Comparison of ENCODE assay signal across 8 mouse cellular contexts in genomic region chr9:62810543-62811515, GRCm38 (mm10). TPM values are rescaled to one million over a fixed set of nuclear protein-coding genes. Genes with fewer than 3 reads are reported as not detected.
DNase-seq lines count a peak whose midpoint lies in the region; ATAC-seq and TF ChIP-seq lines count a peak whose summit lies in the region.

No protein-coding gene starts in this region.

- H3K4me1 ChIP-seq in heart, embryonic 12.5 days (replicated peaks) = peaks cover 21% of the 10 kb centered on the region
- H3K4me1 ChIP-seq in heart, embryonic 15.5 days (replicated peaks) = peaks cover 31% of the 10 kb centered on the region
- peaks cover 6% of the 10 kb centered on the region for H3K4me1 ChIP-seq in liver, adult 2 months (ENCODE audit: control insufficient read depth, insufficient read depth, low read length)

- peak overlapping the region; percentile 96 for H3K4me3 ChIP-seq in heart, embryonic 12.5 days
- H3K4me3 ChIP-seq in heart, embryonic 15.5 days = peak overlapping the region; percentile 85
- peak overlapping the region; percentile 83 for H3K4me3 ChIP-seq in liver, adult 2 months (ENCODE audit: insufficient read depth, low read depth, low read length)

- peak overlapping the region; percentile 90 for H3K27ac ChIP-seq in heart, embryonic 12.5 days (ENCODE audit: poor library complexity, severe bottlenecking)
- peak overlapping the region; percentile 98 for H3K27ac ChIP-seq in heart, embryonic 15.5 days
- no peak overlapping the region; the same call in none of the 2 replicates for H3K27ac ChIP-seq in liver, adult 2 months (replicated peaks; ENCODE audit: insufficient read depth, low read depth, low read length)

- intact Hi-C loops in heart, postnatal 14 days (cut with DNase I) = no loop called here

- DNase-seq in heart, postnatal 14 days = no peak
- DNase-seq in CD4-positive, CD25-positive, alpha-beta regulatory T cell, adult 2 months (ENCODE audit: low read depth, low spot score) = peak; percentile 69
- peak; percentile 51 to 67 for DNase-seq in cerebellum, postnatal 4 days (ENCODE audit: low spot score in 2 of 2)
- peak; percentile 36 for DNase-seq in liver, adult 2 months (ENCODE audit: extremely low read depth, low read depth, low spot score)
- DNase-seq in adrenal gland, adult 8-10 months = no peak

- no peaks in the 10 kb centered on the region for H3K9me3 ChIP-seq in heart, embryonic 12.5 days (replicated peaks)
- no peaks in the 10 kb centered on the region for H3K9me3 ChIP-seq in heart, embryonic 15.5 days (replicated peaks)

- TF ChIP-seq CTCF in liver, adult 2 months (IDR thresholded peaks at IDR 0.05; ENCODE audit: low read depth, low read length) = peak; percentile 1; the same call in 1 of the 2 replicates

- WGBS in heart, embryonic 12.5 days = 0% methylated on average over 58 of the region's 58 CpGs
- under 1% methylated on average over 58 of the region's 58 CpGs for WGBS in heart, embryonic 15.5 days
- under 1% methylated on average over 58 of the region's 58 CpGs for WGBS in liver, adult 2 months

- no peak for TF ChIP-seq POLR2A in liver, adult 2 months (IDR thresholded peaks at IDR 0.05; ENCODE audit: extremely low read depth, insufficient read depth, low read length)

- H3K4me2 ChIP-seq in heart, embryonic 12.5 days = peak overlapping the region; percentile 98
- H3K4me2 ChIP-seq in heart, embryonic 15.5 days = peak overlapping the region; percentile 84

- peak; percentile 54 for ATAC-seq in heart, embryonic 12.5 days (ENCODE audit: insufficient number of reproducible peaks, low FRiP score)
- ATAC-seq in heart, embryonic 15.5 days (replicated peaks; ENCODE audit: insufficient number of reproducible peaks, insufficient read depth, low FRiP score, low read depth) = peak; percentile 50
- peak; percentile 38; the same call in 1 of the 2 replicates for ATAC-seq in neutrophil, adult 5-6 weeks (ENCODE audit: extremely low read depth, insufficient number of reproducible peaks, low FRiP score, poor library complexity, severe bottlenecking)

- H3K36me3 ChIP-seq in heart, embryonic 12.5 days = no peaks in the 10 kb centered on the region
- H3K36me3 ChIP-seq in heart, embryonic 15.5 days = no peaks in the 10 kb centered on the region
- H3K36me3 ChIP-seq in liver, adult 2 months (ENCODE audit: control insufficient read depth, insufficient read depth, low read length) = no peaks in the 10 kb centered on the region

- peak overlapping the region; percentile 96 for H3K9ac ChIP-seq in heart, embryonic 12.5 days
- peak overlapping the region; percentile 93 for H3K9ac ChIP-seq in heart, embryonic 15.5 days
- peak overlapping the region; percentile 76 for H3K9ac ChIP-seq in liver, adult 2 months (ENCODE audit: low read depth, low read length)

- H3K27me3 ChIP-seq in heart, embryonic 12.5 days (replicated peaks) = no peaks in the 10 kb centered on the region
- no peaks in the 10 kb centered on the region for H3K27me3 ChIP-seq in heart, embryonic 15.5 days
- no peaks in the 10 kb centered on the region for H3K27me3 ChIP-seq in liver, adult 2 months (ENCODE audit: control insufficient read depth, insufficient read depth, low read length)

- H3K79me2 ChIP-seq in liver, adult 2 months (ENCODE audit: control insufficient read depth, insufficient read depth, low read length) = peaks cover 24% of the 10 kb centered on the region

RNA-seq across cellular contexts. Expression of gene Fem1b, which starts 0.9 kb away (rescaled TPM):
- polyA plus RNA-seq in heart, embryonic 12.5 days (2016; fragmentation: Nextera tagmentation; extraction: Ambion mirVana) = 23.4 and 23.9 TPM in 2 replicates
- 10 to 100 TPM; 24.8 to 25.9 TPM for total RNA-seq in heart, postnatal 14 days (2021)
- polyA plus RNA-seq in heart, embryonic 15.5 days (2015; fragmentation: Nextera tagmentation; extraction: Ambion mirVana) = 11.4 and 14.8 TPM in 2 replicates
- total RNA-seq in liver, adult 2 months (2014; rRNA removed) = 12.4 and 12.7 TPM in 2 replicates
- polyA plus RNA-seq in liver, adult 2 months (2012; rRNA removed) = 3.2 and 3.3 TPM in 2 replicates
- 21.5 and 22.7 TPM in 2 replicates for total RNA-seq in neutrophil, adult 5-6 weeks (2017)
- 10 to 100 TPM; 32.0 to 39.4 (median 37.7) TPM for total RNA-seq in adrenal gland, adult 8-10 months (2022)

RNA-seq across cellular contexts. Expression of gene Cln6, which starts 27.8 kb away (rescaled TPM):
- 19.6 and 21.6 TPM in 2 replicates for polyA plus RNA-seq in heart, embryonic 12.5 days (2016; fragmentation: Nextera tagmentation; extraction: Ambion mirVana)
- 10 to 100 TPM; 16.0 to 17.0 TPM for total RNA-seq in heart, postnatal 14 days (2021)
- polyA plus RNA-seq in heart, embryonic 15.5 days (2015; fragmentation: Nextera tagmentation; extraction: Ambion mirVana) = 14.1 and 18.0 TPM in 2 replicates
- 1.2 and 2.3 TPM in 2 replicates for total RNA-seq in liver, adult 2 months (2014; rRNA removed)
- polyA plus RNA-seq in liver, adult 2 months (2012; rRNA removed) = 4.6 and 9.1 TPM in 2 replicates
- 0.70 and 2.6 TPM in 2 replicates for total RNA-seq in neutrophil, adult 5-6 weeks (2017)
- 10 to 100 TPM; 19.4 to 28.7 (median 23.5) TPM for total RNA-seq in adrenal gland, adult 8-10 months (2022)

RNA-seq across cellular contexts. Expression of gene Calml4, which starts 47.1 kb away (rescaled TPM):
- 0.27 and 0.52 TPM in 2 replicates for polyA plus RNA-seq in heart, embryonic 12.5 days (2016; fragmentation: Nextera tagmentation; extraction: Ambion mirVana)
- 1 to 10 TPM; 2.4 to 2.9 TPM for total RNA-seq in heart, postnatal 14 days (2021)
- polyA plus RNA-seq in heart, embryonic 15.5 days (2015; fragmentation: Nextera tagmentation; extraction: Ambion mirVana) = 3.0 and 4.3 TPM in 2 replicates
- total RNA-seq in liver, adult 2 months (2014; rRNA removed) = 0.54 and 3.4 TPM in 2 replicates
- 0.46 and 1.8 TPM in 2 replicates for polyA plus RNA-seq in liver, adult 2 months (2012; rRNA removed)
- 0.61 TPM in 1 of 2 replicates, not detected in the other for total RNA-seq in neutrophil, adult 5-6 weeks (2017)
- 10 to 100 TPM in 2 of 4 experiments, 1 to 10 TPM in 2; 7.4 to 13.6 (median 10.6) TPM for total RNA-seq in adrenal gland, adult 8-10 months (2022)

Comparison
In these comparisons a context has a peak if more than half of its experiments do, and no peak if none do; other contexts are left out.
1. DNase-seq: peak in CD4-positive, CD25-positive, alpha-beta regulatory T cell, adult 2 months (single experiment), cerebellum, postnatal 4 days (2 of 2) and liver, adult 2 months (single experiment); none in heart, postnatal 14 days (0 of 2) and adrenal gland, adult 8-10 months (single experiment).
2. Peak in every context shown above with its lines, with median percentiles within 50 percentile points of each other: ATAC-seq, H3K4me3 ChIP-seq and H3K9ac ChIP-seq.